Comparison of ENCODE assay signal across 8 mouse cellular contexts in the genomic region with DNA sequence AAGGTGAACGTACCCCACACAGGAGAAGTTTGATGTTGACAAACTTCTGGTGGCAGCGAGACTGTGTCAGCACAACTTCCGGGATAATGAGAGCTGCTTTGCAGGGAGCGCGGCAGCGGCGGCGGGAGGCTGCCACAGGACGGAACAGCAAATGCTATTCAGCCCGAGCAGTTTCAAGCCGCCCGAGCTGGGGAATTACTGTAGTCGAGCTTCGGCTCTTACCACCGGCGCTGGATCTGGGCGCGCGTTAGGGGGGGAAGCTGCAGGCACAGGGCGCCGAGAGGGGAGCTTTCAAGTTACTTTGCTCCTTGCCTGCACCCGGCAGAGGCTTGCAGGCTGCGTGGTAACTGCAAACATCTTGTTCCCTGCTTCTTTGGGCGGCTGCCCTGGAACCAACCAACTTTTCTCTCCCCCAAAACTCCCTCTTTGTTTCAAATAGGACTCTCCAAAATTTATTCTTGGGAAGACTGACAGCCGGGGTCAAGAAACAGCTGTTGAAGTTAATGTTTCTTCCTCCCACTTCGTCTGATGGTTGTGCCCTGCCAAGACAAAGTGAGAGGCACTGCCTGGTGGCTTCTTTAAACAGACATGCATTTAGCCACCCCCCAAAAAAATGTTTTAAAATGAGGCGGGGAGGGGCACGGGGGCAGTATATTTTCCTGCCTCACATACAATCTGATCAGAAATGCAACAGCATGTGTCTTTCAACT.
A peak's percentile ranks its signal among the peaks of the same experiment; 100 is the strongest.
DNase-seq lines count a peak whose midpoint lies in the region; ATAC-seq and TF ChIP-seq lines count a peak whose summit lies in the region.

No protein-coding gene starts in this region.

- H3K4me2 ChIP-seq in heart, embryonic 12.5 days: peak overlapping the region; percentile 83
- peak overlapping the region; percentile 84 for H3K4me2 ChIP-seq in kidney, postnatal 0 days (ENCODE audit: low read length)
- peak overlapping the region; percentile 71 for H3K4me2 ChIP-seq in liver, embryonic 11.5 days
- peak overlapping the region; percentile 64 for H3K4me2 ChIP-seq in stomach, embryonic 14.5 days (replicated peaks; ENCODE audit: low read depth, low read length)

- peak; percentile 83 for ATAC-seq in erythroid progenitor cell, adult 5-6 weeks (replicated peaks; ENCODE audit: low FRiP score, poor library complexity, severe bottlenecking)
- peak; percentile 90 for ATAC-seq in heart, embryonic 12.5 days (ENCODE audit: insufficient number of reproducible peaks, low FRiP score)
- peak; percentile 96 for ATAC-seq in kidney, postnatal 0 days (replicated peaks; ENCODE audit: low FRiP score, low read depth)
- ATAC-seq in liver, embryonic 11.5 days (replicated peaks; ENCODE audit: low FRiP score): peak; percentile 87
- peak; percentile 92 for ATAC-seq in stomach, embryonic 14.5 days (ENCODE audit: insufficient number of reproducible peaks, insufficient read depth, low FRiP score, low read depth)

- no peaks in the 10 kb centered on the region for H3K27me3 ChIP-seq in heart, embryonic 12.5 days (replicated peaks)
- H3K27me3 ChIP-seq in kidney, postnatal 0 days (ENCODE audit: insufficient read depth, low read length): no peaks in the 10 kb centered on the region
- H3K27me3 ChIP-seq in liver, embryonic 11.5 days (replicated peaks; ENCODE audit: control insufficient read depth, insufficient read depth, low read length): no peaks in the 10 kb centered on the region
- no peaks in the 10 kb centered on the region for H3K27me3 ChIP-seq in stomach, embryonic 14.5 days (ENCODE audit: control insufficient read depth, insufficient read depth, low read length)

- peak overlapping the region; percentile 51 for H3K4me3 ChIP-seq in heart, embryonic 12.5 days
- H3K4me3 ChIP-seq in kidney, postnatal 0 days (replicated peaks; ENCODE audit: low read depth, low read length): peak overlapping the region; percentile 40
- peak overlapping the region; percentile 52 for H3K4me3 ChIP-seq in liver, embryonic 11.5 days (ENCODE audit: low read depth, low read length)
- H3K4me3 ChIP-seq in stomach, embryonic 14.5 days (ENCODE audit: low read depth, low read length): peak overlapping the region; percentile 32

- WGBS in heart, embryonic 12.5 days: under 1% methylated on average over 28 of the region's 28 CpGs
- WGBS in kidney, postnatal 0 days: under 1% methylated on average over 28 of the region's 28 CpGs
- WGBS in liver, embryonic 11.5 days: under 1% methylated on average over 28 of the region's 28 CpGs
- WGBS in stomach, embryonic 14.5 days: under 1% methylated on average over 28 of the region's 28 CpGs

- H3K27ac ChIP-seq in heart, embryonic 12.5 days (ENCODE audit: poor library complexity, severe bottlenecking): peak overlapping the region; percentile 98
- H3K27ac ChIP-seq in kidney, postnatal 0 days: peak overlapping the region; percentile 100
- peak overlapping the region; percentile 98 for H3K27ac ChIP-seq in liver, embryonic 11.5 days (ENCODE audit: low read depth, low read length)
- H3K27ac ChIP-seq in stomach, embryonic 14.5 days (ENCODE audit: low read length): peak overlapping the region; percentile 99

- H3K4me1 ChIP-seq in heart, embryonic 12.5 days (replicated peaks): peaks cover 26% of the 10 kb centered on the region
- H3K4me1 ChIP-seq in kidney, postnatal 0 days (replicated peaks; ENCODE audit: insufficient read depth, low read length): peaks cover 26% of the 10 kb centered on the region
- peaks cover 17% of the 10 kb centered on the region for H3K4me1 ChIP-seq in liver, embryonic 11.5 days (replicated peaks; ENCODE audit: control insufficient read depth, insufficient read depth, low read length)
- peaks cover 19% of the 10 kb centered on the region for H3K4me1 ChIP-seq in stomach, embryonic 14.5 days (ENCODE audit: control insufficient read depth, insufficient read depth, low read length)

- DNase-seq in CD4-positive helper T cell, adult 2 months (ENCODE audit: low read depth, low spot score): peak; percentile 92
- DNase-seq in brain, embryonic 18.5 days (ENCODE audit: low read depth, low spot score): peak; percentile 95
- peak; percentile 98 for DNase-seq in kidney, postnatal 0 days (ENCODE audit: low spot score)
- DNase-seq in liver, embryonic 11.5 days (ENCODE audit: low spot score): peak; percentile 92
- peak; percentile 93 for DNase-seq in naive thymus-derived CD4-positive, alpha-beta T cell, adult 2 months (ENCODE audit: low read depth)

- no peaks in the 10 kb centered on the region for H3K9me3 ChIP-seq in heart, embryonic 12.5 days (replicated peaks)
- no peaks in the 10 kb centered on the region for H3K9me3 ChIP-seq in kidney, postnatal 0 days (replicated peaks; ENCODE audit: low read length)
- no peaks in the 10 kb centered on the region for H3K9me3 ChIP-seq in liver, embryonic 11.5 days (ENCODE audit: control insufficient read depth, low read length)
- no peaks in the 10 kb centered on the region for H3K9me3 ChIP-seq in stomach, embryonic 14.5 days (ENCODE audit: control insufficient read depth, low read depth, low read length)

- H3K36me3 ChIP-seq in heart, embryonic 12.5 days: no peaks in the 10 kb centered on the region
- H3K36me3 ChIP-seq in kidney, postnatal 0 days (ENCODE audit: insufficient read depth, low read length): no peaks in the 10 kb centered on the region
- no peaks in the 10 kb centered on the region for H3K36me3 ChIP-seq in liver, embryonic 11.5 days (ENCODE audit: control insufficient read depth, insufficient read depth, low read length)
- H3K36me3 ChIP-seq in stomach, embryonic 14.5 days (ENCODE audit: control insufficient read depth, insufficient read depth, low read length): no peaks in the 10 kb centered on the region

- TF ChIP-seq CTCF in kidney, postnatal 0 days (IDR thresholded peaks at IDR 0.05; ENCODE audit: low read depth): no peak

- H3K9ac ChIP-seq in heart, embryonic 12.5 days: peak overlapping the region; percentile 84
- peak overlapping the region; percentile 67 for H3K9ac ChIP-seq in kidney, postnatal 0 days (ENCODE audit: low read depth, low read length)
- peak overlapping the region; percentile 85 for H3K9ac ChIP-seq in liver, embryonic 11.5 days (ENCODE audit: low read depth, low read length)
- H3K9ac ChIP-seq in stomach, embryonic 14.5 days (replicated peaks; ENCODE audit: low read depth, low read length): peak overlapping the region; percentile 51; the same call in 1 of the 2 replicates

Comparison
In these comparisons a context has a peak if more than half of its experiments do, and no peak if none do; other contexts are left out.
1. Peak in every context shown above with its lines: DNase-seq, ATAC-seq, H3K4me3 ChIP-seq and H3K27ac ChIP-seq.